ENCODE assay signal across 8 mouse cellular contexts in genomic region chr7:127876041-127876466, GRCm38 (mm10). TPM values are rescaled to one million over a fixed set of nuclear protein-coding genes. Genes with fewer than 3 reads are reported as not detected.
DNase-seq lines count a peak whose midpoint lies in the region; ATAC-seq lines count a peak whose summit lies in the region.

Gene Zfp646, plus strand, starts transcription at chr7:127876221.

- DNase-seq in urinary bladder, adult 18-20 months (ENCODE audit: low spot score in 2 of 2): peak; percentile 64 to 79
- DNase-seq in urinary bladder, postnatal 10 days (ENCODE audit: low spot score): no peak
- peak; percentile 89 for DNase-seq in liver
- DNase-seq in monocyte, adult 2 months (ENCODE audit: low read depth in 1 of 2, low spot score in 2 of 2): peak; percentile 56 to 58

- no peaks in the 10 kb centered on the region for H3K9me3 ChIP-seq in heart, embryonic 12.5 days (replicated peaks)
- H3K9me3 ChIP-seq in kidney, embryonic 16.5 days (ENCODE audit: low read length): no peaks in the 10 kb centered on the region
- H3K9me3 ChIP-seq in stomach, embryonic 14.5 days (ENCODE audit: control insufficient read depth, low read depth, low read length): no peaks in the 10 kb centered on the region

- H3K4me2 ChIP-seq in heart, embryonic 12.5 days: peak within 1 kb of the TSS; percentile 74
- peak within 1 kb of the TSS; percentile 85 for H3K4me2 ChIP-seq in kidney, embryonic 16.5 days (replicated peaks; ENCODE audit: low read depth, low read length)
- peak within 1 kb of the TSS; percentile 92 for H3K4me2 ChIP-seq in stomach, embryonic 14.5 days (replicated peaks; ENCODE audit: low read depth, low read length)

- WGBS in heart, embryonic 12.5 days: under 1% methylated on average over 41 of the region's 41 CpGs
- under 1% methylated on average over 40 of the region's 41 CpGs for WGBS in kidney, embryonic 16.5 days
- 1% methylated on average over 38 of the region's 41 CpGs for WGBS in stomach, embryonic 14.5 days

- H3K27me3 ChIP-seq in heart, embryonic 12.5 days (replicated peaks): no peaks in the 10 kb centered on the region
- H3K27me3 ChIP-seq in kidney, embryonic 16.5 days (ENCODE audit: insufficient read depth, low read length): no peaks in the 10 kb centered on the region
- no peaks in the 10 kb centered on the region for H3K27me3 ChIP-seq in stomach, embryonic 14.5 days (ENCODE audit: control insufficient read depth, insufficient read depth, low read length)

- H3K4me1 ChIP-seq in heart, embryonic 12.5 days (replicated peaks): peaks cover 20% of the 10 kb centered on the region
- H3K4me1 ChIP-seq in kidney, embryonic 16.5 days (ENCODE audit: insufficient read depth, low read length): peaks cover 26% of the 10 kb centered on the region
- peaks cover 15% of the 10 kb centered on the region; the same call in 1 of the 2 replicates for H3K4me1 ChIP-seq in stomach, embryonic 14.5 days (ENCODE audit: control insufficient read depth, insufficient read depth, low read length)

- peaks cover 39% of the 10 kb centered on the region for H3K36me3 ChIP-seq in heart, embryonic 12.5 days
- peaks cover 33% of the 10 kb centered on the region for H3K36me3 ChIP-seq in kidney, embryonic 16.5 days (ENCODE audit: insufficient read depth, low read length)
- H3K36me3 ChIP-seq in stomach, embryonic 14.5 days (ENCODE audit: control insufficient read depth, insufficient read depth, low read length): peaks cover 32% of the 10 kb centered on the region

- H3K4me3 ChIP-seq in heart, embryonic 12.5 days: peak within 1 kb of the TSS; percentile 94
- peak within 1 kb of the TSS; percentile 93 for H3K4me3 ChIP-seq in kidney, embryonic 16.5 days (ENCODE audit: low read length)
- peak within 1 kb of the TSS; percentile 66 for H3K4me3 ChIP-seq in stomach, embryonic 14.5 days (ENCODE audit: low read depth, low read length)

- peak; percentile 45 for ATAC-seq in erythroblast, adult 5-6 weeks (replicated peaks; ENCODE audit: low FRiP score, poor library complexity, severe bottlenecking)
- ATAC-seq in heart, embryonic 12.5 days (ENCODE audit: insufficient number of reproducible peaks, low FRiP score): peak; percentile 89
- peak; percentile 92 for ATAC-seq in kidney, embryonic 16.5 days (ENCODE audit: low FRiP score, low TSS enrichment)
- peak; percentile 86 for ATAC-seq in stomach, embryonic 14.5 days (ENCODE audit: insufficient number of reproducible peaks, insufficient read depth, low FRiP score, low read depth)

- H3K9ac ChIP-seq in heart, embryonic 12.5 days: peak within 1 kb of the TSS; percentile 97
- peak within 1 kb of the TSS; percentile 91 for H3K9ac ChIP-seq in kidney, embryonic 16.5 days (replicated peaks; ENCODE audit: low read length)
- H3K9ac ChIP-seq in stomach, embryonic 14.5 days (replicated peaks; ENCODE audit: low read depth, low read length): peak within 1 kb of the TSS; percentile 71

- peak within 1 kb of the TSS; percentile 98 for H3K27ac ChIP-seq in heart, embryonic 12.5 days (ENCODE audit: poor library complexity, severe bottlenecking)
- peak within 1 kb of the TSS; percentile 99 for H3K27ac ChIP-seq in kidney, embryonic 16.5 days (ENCODE audit: low read length)
- peak within 1 kb of the TSS; percentile 95 for H3K27ac ChIP-seq in stomach, embryonic 14.5 days (ENCODE audit: low read length)

RNA-seq across cellular contexts. Expression of gene Zfp646, which starts in this region (rescaled TPM):
- total RNA-seq in erythroblast, adult 5-6 weeks (2015; ENCODE audit: low replicate concordance): 6.7 and 11.1 TPM in 2 replicates
- total RNA-seq in erythroblast, adult 5-6 weeks (2017; ENCODE audit: low replicate concordance): 14.4 and 15.4 TPM in 2 replicates
- 11.5 and 12.9 TPM in 2 replicates for polyA plus RNA-seq in heart, embryonic 12.5 days (2016; fragmentation: Nextera tagmentation; extraction: Ambion mirVana)
- 13.0 and 15.7 TPM in 2 replicates for polyA plus RNA-seq in kidney, embryonic 16.5 days (2015; fragmentation: Nextera tagmentation; extraction: Ambion mirVana)
- polyA plus RNA-seq in stomach, embryonic 14.5 days (2014; fragmentation: Nextera tagmentation; extraction: Ambion mirVana): 17.1 and 18.9 TPM in 2 replicates
